Mouse (Mus musculus) spleen, adult 2 months (tissue): Measurements from ENCODE around the gene Hist1h2an.
"Not testable (repeated sequence)": the region's sequence is repeated elsewhere in the genome, so short reads cannot be mapped to it uniquely, and the experiment has no call there.

Source experiments
- CTCF ChIP-seq: fragments of 200-500 bp; IDR thresholded peaks from 2 replicates; pipeline ENCODE4 v1.5.1; 2011; ENCODE audit warnings: mild to moderate bottlenecking, inconsistent platforms; ENCODE audit not compliant: insufficient read depth, insufficient read length, insufficient replicate concordance; ENCODE audit errors: extremely low read depth
- POLR2A ChIP-seq: fragments of 200-500 bp; IDR thresholded peaks from 2 replicates; pipeline ENCODE4 v1.6.1; 2011; ENCODE audit warnings: low read depth, low read length, inconsistent platforms

DNA sequence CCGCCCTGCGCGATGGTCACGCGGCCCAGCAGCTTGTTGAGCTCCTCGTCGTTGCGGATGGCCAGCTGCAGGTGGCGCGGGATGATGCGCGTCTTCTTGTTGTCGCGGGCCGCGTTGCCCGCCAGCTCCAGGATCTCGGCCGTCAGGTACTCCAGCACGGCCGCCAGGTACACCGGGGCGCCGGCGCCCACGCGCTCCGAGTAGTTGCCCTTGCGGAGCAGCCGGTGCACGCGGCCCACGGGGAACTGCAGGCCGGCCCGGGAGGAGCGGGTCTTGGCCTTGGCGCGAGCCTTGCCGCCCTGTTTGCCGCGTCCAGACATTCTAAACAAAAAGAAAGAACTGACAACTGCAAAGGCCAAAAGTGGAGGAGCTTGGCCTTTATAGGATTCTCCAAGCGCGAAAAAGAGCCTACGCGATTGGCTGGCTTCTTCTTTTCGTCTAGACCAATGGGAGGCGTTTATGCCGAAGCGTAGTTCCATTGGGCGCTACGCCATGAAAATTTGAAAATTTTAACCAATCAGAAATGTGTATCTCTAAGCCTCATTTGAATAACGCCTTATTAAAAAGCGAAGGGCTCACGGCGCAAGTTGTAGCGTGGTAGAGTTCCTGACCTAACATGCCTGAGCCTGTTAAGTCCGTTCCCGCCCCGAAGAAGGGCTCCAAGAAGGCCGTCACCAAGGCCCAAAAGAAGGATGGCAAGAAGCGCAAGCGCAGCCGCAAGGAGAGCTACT, at the start of gene Hist1h2an, which contains the start of gene Hist1h2bp:
- not testable (repeated sequence) for TF ChIP-seq CTCF, POLR2A
